Mouse (Mus musculus): ENCODE results near the gene Gm20479. TPM values are rescaled to one million over a fixed set of nuclear protein-coding genes. Genes with fewer than 3 reads are reported as not detected.

Gene Gm20479
- polyA plus RNA-seq, 1 experiment from 2014 or later = not detected

DNA sequence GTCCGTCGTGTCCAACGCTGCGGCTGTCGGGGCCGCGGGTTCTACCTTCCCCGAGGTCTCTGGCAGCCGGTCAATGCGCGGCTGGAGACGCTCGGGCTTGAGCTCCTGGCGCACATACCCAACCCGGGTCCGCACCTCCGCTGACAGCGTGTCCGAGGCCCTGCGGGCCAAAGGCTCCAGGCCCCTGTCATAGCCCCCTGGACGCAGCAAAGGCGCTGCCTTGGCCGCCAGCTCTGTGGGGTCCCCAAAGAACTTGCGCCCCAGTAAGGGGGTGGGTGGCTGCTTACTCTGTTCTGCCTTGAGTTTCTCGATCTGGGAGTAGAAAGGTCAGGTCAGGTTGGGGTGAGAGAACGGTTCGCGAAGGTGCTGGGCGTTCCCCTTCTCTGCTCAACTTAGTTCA is 7.2 kb upstream of the Gm20479 start:
- ATAC-seq (ENCODE audit: low FRiP score, low read depth) = no peak
- Histone ChIP-seq H3K9me3 (no peaks in the 10 kb centered on the region), H3K4me2 (replicated peaks) (no peak overlapping the region), H3K36me3 (no peaks in the 10 kb centered on the region), H3K9ac (no peak overlapping the region), H3K27ac (no peak overlapping the region), H3K4me3 (no peak overlapping the region), H3K27me3 (replicated peaks) (peaks cover 72% of the 10 kb centered on the region), H3K4me1 (no peaks in the 10 kb centered on the region)
- 4% methylated on average over 29 of the region's 29 CpGs for WGBS

DNA sequence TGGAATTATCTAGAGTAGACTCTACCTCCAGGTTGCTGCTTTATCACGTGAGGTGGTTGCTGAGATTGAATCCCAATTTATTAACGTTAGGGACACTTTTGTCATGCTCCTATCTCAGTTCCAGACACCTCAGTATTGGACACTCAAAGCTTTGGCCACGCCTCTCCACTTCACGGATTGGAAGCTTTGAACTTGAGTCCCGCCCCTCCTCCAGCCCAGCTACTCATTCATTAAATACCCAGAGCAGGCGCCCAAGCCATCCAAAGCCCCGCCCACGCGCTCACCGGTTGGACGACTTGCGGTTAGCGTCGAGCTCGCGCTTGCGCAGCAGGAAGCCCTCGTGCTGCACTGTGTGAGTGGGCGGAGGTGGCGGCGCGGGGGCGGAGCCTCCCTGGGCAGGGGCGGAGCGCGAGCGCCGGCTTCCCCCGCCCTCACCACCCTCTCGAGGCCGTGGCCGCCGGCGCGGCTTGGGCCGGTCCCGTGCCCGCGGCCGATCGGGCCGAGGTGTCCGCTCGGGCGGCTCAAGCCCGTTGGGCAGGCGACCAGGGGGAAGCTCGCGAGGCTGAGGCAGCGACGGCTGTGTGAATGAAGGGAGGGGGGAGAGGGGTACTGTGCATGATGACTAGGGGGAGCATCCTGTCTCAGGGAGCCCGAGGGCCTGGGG is 4.2 kb upstream of the Gm20479 start:
- no peak overlapping the region for H3K27ac ChIP-seq
- no peaks in the 10 kb centered on the region for H3K36me3 ChIP-seq
- peak; percentile 94 for ATAC-seq (ENCODE audit: low FRiP score, low read depth)
- peaks cover 62% of the 10 kb centered on the region for H3K27me3 ChIP-seq (replicated peaks)
- peak overlapping the region; percentile 75 for H3K4me2 ChIP-seq (replicated peaks)
- WGBS = under 1% methylated on average over 52 of the region's 52 CpGs
- no peaks in the 10 kb centered on the region for H3K9me3 ChIP-seq
- 0 out of 2 replicates have a peak, but pooled peaks cover 7% of the 10 kb centered on the region for H3K4me1 ChIP-seq
- H3K9ac ChIP-seq = peak overlapping the region; percentile 58
- peak overlapping the region; percentile 47 for H3K4me3 ChIP-seq

DNA sequence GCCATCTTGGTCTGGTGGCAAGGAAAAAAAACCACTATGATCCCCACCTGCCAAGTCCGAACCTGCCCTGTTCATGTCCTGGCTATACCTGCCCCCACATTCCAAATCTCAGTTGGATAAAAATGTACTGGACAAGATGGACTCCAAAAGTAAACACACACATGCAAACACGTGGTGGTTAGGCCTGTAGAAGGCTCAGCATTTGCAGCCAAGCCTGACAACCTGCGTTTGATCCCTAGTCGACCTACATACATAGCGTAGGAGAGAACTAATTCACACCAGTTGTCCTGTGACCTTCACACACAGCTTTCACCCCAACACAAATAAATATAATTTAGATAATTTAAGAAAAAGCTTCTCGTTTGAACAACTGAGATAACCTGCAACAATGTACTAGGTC is 3.5 kb upstream of the Gm20479 start:
- H3K36me3 ChIP-seq = no peaks in the 10 kb centered on the region
- H3K4me2 ChIP-seq (replicated peaks) = peak overlapping the region; percentile 75
- whole genome bisulfite sequencing = 55% methylated on average over 6 of the region's 6 CpGs
- peak; percentile 1; the same call in 1 of the 2 replicates for ATAC-seq (ENCODE audit: low FRiP score, low read depth)
- no peak overlapping the region for H3K4me3 ChIP-seq
- no peak overlapping the region for H3K27ac ChIP-seq
- no peak overlapping the region for H3K9ac ChIP-seq
- H3K9me3 ChIP-seq = no peaks in the 10 kb centered on the region
- H3K27me3 ChIP-seq (replicated peaks) = peaks cover 56% of the 10 kb centered on the region
- H3K4me1 ChIP-seq = 0 out of 2 replicates have a peak, but pooled peaks cover 9% of the 10 kb centered on the region

DNA sequence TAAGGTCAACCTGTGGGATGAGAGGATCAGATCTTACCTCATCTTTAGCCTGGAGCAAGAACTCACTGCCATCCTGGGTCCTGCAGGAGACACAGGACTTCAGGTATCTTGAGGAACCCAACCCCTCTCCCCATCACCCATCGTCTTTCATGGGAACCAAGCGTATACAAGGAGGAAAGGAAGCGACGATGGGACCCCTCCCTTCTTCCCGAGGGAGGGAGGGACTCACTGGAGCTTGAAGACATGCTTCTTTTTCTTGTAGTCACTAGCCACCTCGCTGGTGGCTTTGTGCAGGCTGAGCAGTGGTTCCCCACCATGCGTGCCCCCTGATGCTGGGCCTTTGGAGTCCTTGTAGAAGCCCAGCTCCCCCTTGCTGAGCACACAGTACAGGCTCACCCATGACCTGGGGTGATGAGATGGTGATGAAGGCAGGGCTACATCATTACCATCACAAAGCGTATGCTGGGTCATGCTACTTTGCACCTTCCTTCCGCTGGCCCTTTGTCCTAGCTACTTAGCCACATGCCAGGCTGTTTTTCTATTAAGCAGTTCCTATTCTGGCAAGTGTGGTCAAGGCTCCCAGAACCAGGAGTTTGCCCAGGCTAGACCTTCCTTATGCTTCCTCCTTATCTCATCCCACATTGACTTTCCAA is 2.6 kb upstream of the Gm20479 start:
- no peak for ATAC-seq (ENCODE audit: low FRiP score, low read depth)
- H3K27me3 ChIP-seq (replicated peaks) = peaks cover 47% of the 10 kb centered on the region
- no peaks in the 10 kb centered on the region for H3K9me3 ChIP-seq
- peaks cover 9% of the 10 kb centered on the region for H3K4me1 ChIP-seq
- no peak overlapping the region for H3K9ac ChIP-seq
- H3K4me3 ChIP-seq = no peak overlapping the region
- H3K27ac ChIP-seq = no peak overlapping the region
- H3K36me3 ChIP-seq = no peaks in the 10 kb centered on the region
- H3K4me2 ChIP-seq (replicated peaks) = no peak overlapping the region
- 87% methylated on average over 9 of the region's 9 CpGs for WGBS

DNA sequence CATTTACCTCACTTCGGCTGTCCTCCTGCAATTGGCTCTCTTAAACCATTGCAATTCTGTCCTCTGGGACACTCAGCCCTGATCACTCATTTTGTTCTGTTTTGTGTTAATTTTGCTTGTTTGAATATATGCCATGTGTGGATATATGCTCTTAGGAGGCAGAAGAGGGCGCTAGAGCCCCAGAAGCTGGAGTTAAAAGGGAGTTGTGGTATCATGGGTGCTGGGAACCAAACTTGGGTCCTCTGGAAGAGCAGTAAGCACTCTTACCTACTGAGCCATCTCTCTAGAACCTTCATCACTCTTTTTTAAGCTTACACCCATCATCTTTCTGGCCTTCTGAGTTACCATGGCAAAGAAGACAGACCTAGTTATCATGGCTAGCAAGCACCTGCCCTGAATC is 1.9 kb upstream of the Gm20479 start:
- Histone ChIP-seq H3K9ac (no peak overlapping the region), H3K9me3 (no peaks in the 10 kb centered on the region), H3K4me3 (no peak overlapping the region), H3K27me3 (replicated peaks) (peaks cover 40% of the 10 kb centered on the region), H3K4me1 (peaks cover 16% of the 10 kb centered on the region), H3K36me3 (no peaks in the 10 kb centered on the region), H3K4me2 (replicated peaks) (no peak overlapping the region), H3K27ac (no peak overlapping the region)
- 71% methylated on average over 2 of the region's 2 CpGs for WGBS
- no peak for ATAC-seq (ENCODE audit: low FRiP score, low read depth)

DNA sequence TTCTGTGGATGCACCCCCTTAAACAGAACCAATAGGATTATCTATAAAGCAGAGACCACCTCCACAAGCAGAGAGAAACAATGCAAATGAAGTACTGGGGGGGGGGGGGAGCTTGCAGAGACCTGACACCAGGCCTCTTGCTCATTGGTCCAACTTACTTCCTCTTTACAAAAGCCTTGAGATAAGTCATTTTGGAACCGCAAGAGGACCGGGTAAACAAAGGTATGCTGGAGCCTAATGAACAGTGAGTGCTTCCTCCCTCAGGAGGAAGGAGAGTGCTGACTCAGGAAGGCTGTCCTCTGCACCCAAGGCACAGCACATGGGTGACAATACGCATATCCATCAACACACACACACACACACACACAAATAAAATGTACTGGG is 368 bp upstream of the Gm20479 start:
- Histone ChIP-seq H3K27ac (no peak overlapping the region), H3K4me3 (no peak overlapping the region), H3K4me2 (replicated peaks) (peak overlapping the region; percentile 77; the same call in 1 of the 2 replicates), H3K4me1 (peaks cover 18% of the 10 kb centered on the region), H3K9ac (no peak overlapping the region), H3K27me3 (replicated peaks) (peaks cover 26% of the 10 kb centered on the region), H3K36me3 (peaks cover 11% of the 10 kb centered on the region), H3K9me3 (no peaks in the 10 kb centered on the region)
- 21% methylated on average over 3 of the region's 3 CpGs for WGBS
- ATAC-seq (ENCODE audit: low FRiP score, low read depth) = no peak

GRCm38 (mm10) chr7:27356248-27356647 is 971 bp downstream of the Gm20479 start:
- H3K4me1 ChIP-seq = peaks cover 18% of the 10 kb centered on the region
- no peaks in the 10 kb centered on the region for H3K9me3 ChIP-seq
- no peak overlapping the region for H3K27ac ChIP-seq
- 2% methylated on average over 16 of the region's 16 CpGs for WGBS
- peaks cover 20% of the 10 kb centered on the region for H3K27me3 ChIP-seq (replicated peaks)
- peaks cover 23% of the 10 kb centered on the region for H3K36me3 ChIP-seq
- ATAC-seq (ENCODE audit: low FRiP score, low read depth) = peak; percentile 59
- peak overlapping the region; percentile 69 for H3K4me3 ChIP-seq
- no peak overlapping the region for H3K9ac ChIP-seq
- peak overlapping the region; percentile 77 for H3K4me2 ChIP-seq (replicated peaks)

GRCm38 (mm10) chr7:27355745-27356240 is 1.4 kb downstream of the Gm20479 start, which contains the start of gene Shkbp1:
Gene Shkbp1 (minus strand): TSS chr7:27356019.
- peak; percentile 93 for ATAC-seq (ENCODE audit: low FRiP score, low read depth)
- H3K4me1 ChIP-seq = peaks cover 18% of the 10 kb centered on the region
- peak within 1 kb of the TSS; percentile 74 for H3K9ac ChIP-seq
- H3K9me3 ChIP-seq = no peaks in the 10 kb centered on the region
- peaks cover 25% of the 10 kb centered on the region for H3K36me3 ChIP-seq
- WGBS = 1% methylated on average over 34 of the region's 34 CpGs
- no peak within 1 kb of the TSS for H3K27ac ChIP-seq
- H3K4me2 ChIP-seq (replicated peaks) = peak within 1 kb of the TSS; percentile 77
- H3K27me3 ChIP-seq (replicated peaks) = peaks cover 20% of the 10 kb centered on the region
- peak within 1 kb of the TSS; percentile 69 for H3K4me3 ChIP-seq

DNA sequence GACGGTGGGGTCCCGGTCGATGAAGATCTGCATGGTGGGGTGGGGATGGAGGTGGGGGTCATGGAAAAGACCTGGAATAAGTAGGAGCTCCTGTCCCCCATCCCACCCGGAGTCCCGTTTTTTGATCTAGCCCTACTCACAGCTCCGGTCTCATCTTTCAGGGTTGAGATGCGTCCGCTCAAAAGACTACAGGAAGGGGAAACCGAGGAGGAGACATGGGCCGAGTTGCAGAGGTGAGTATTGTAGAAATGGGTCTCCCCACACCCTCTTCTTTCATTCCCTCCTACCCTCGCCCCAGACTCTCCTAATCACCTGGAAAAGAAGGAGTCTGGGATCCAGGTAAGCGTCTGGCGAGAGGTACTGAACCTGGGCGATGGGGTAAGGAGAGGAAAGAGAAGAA is 2.0 kb downstream of the Gm20479 start:
- WGBS = 10% methylated on average over 14 of the region's 14 CpGs
- peak; percentile 10 for ATAC-seq (ENCODE audit: low FRiP score, low read depth)

DNA sequence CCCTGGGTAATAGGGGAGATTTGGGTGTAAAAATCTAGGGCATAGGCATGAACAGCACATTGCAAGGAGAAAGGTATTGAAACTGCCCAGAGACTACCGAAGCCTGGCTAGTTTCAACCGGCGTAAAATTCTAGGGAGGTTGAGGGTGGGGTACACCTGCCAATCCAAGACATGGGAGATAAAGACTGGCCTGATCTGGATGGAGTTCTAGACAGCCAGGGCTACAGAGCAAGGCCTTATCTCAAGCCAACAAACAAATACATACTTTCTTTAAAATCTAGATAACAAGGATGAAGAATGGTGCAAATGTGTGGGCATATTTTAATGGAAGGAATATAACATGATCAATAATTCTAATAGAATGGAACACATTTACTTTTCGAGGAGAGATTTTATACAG is 2.4 kb downstream of the Gm20479 start:
- peaks cover 20% of the 10 kb centered on the region for H3K27me3 ChIP-seq (replicated peaks)
- ATAC-seq (ENCODE audit: low FRiP score, low read depth) = no peak
- H3K9me3 ChIP-seq = no peaks in the 10 kb centered on the region
- H3K36me3 ChIP-seq = peaks cover 35% of the 10 kb centered on the region
- peak overlapping the region; percentile 77 for H3K4me2 ChIP-seq (replicated peaks)
- H3K9ac ChIP-seq = peak overlapping the region; percentile 74; the same call in 1 of the 2 replicates
- H3K27ac ChIP-seq = no peak overlapping the region
- WGBS = 48% methylated on average over 4 of the region's 4 CpGs
- peak overlapping the region; percentile 69 for H3K4me3 ChIP-seq
- H3K4me1 ChIP-seq = peaks cover 18% of the 10 kb centered on the region

More for the DNA sequence above, 2.0 kb downstream of the Gm20479 start:
- Histone ChIP-seq H3K36me3 (peaks cover 31% of the 10 kb centered on the region), H3K27me3 (replicated peaks) (peaks cover 20% of the 10 kb centered on the region), H3K9ac (peak overlapping the region; percentile 74), H3K4me2 (replicated peaks) (peak overlapping the region; percentile 77), H3K27ac (no peak overlapping the region), H3K4me3 (peak overlapping the region; percentile 69), H3K9me3 (no peaks in the 10 kb centered on the region), H3K4me1 (peaks cover 18% of the 10 kb centered on the region)

- 27% methylated on average over 6 of the region's 6 CpGs for WGBS
- peaks cover 18% of the 10 kb centered on the region for H3K4me1 ChIP-seq
- no peak for ATAC-seq (ENCODE audit: low FRiP score, low read depth)
- peaks cover 20% of the 10 kb centered on the region for H3K27me3 ChIP-seq (replicated peaks)
- H3K9ac ChIP-seq = no peak overlapping the region; the same call in 1 of the 2 replicates
- H3K4me3 ChIP-seq = peak overlapping the region; percentile 69; the same call in 1 of the 2 replicates
- H3K27ac ChIP-seq = no peak overlapping the region
- peak overlapping the region; percentile 77 for H3K4me2 ChIP-seq (replicated peaks)
- H3K9me3 ChIP-seq = no peaks in the 10 kb centered on the region
- H3K36me3 ChIP-seq = peaks cover 40% of the 10 kb centered on the region
These were observed 3.1 kb downstream of the Gm20479 start for GRCm38 (mm10) chr7:27354144-27354543.

DNA sequence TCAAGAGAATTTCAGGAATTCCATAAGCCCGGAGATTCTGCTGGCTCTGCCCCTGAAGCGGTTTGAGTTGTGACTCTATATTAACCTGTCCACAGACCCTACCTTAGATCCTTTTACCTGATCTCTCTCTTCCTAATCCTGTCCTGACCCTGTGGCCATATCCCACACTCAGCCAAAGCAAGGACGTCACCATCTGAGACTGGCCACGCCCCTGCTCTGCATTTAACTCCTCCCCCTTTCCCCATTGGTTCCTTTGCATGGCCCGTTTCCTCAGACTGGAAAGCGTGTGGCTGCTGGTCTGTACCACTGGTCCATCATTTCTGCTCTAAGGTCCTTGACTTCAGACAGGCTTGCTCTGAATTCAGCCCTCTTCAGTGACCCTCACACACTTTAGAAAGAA is 11.8 kb downstream of the Gm20479 start:
- Histone ChIP-seq H3K4me3 (no peak overlapping the region), H3K4me2 (replicated peaks) (no peak overlapping the region), H3K9me3 (no peaks in the 10 kb centered on the region), H3K27me3 (replicated peaks) (no peaks in the 10 kb centered on the region), H3K27ac (no peak overlapping the region), H3K9ac (no peak overlapping the region), H3K36me3 (peaks cover 84% of the 10 kb centered on the region), H3K4me1 (no peaks in the 10 kb centered on the region)
- 22% methylated on average over 6 of the region's 6 CpGs for WGBS
- no peak for ATAC-seq (ENCODE audit: low FRiP score, low read depth)
